Mouse (Mus musculus) urinary bladder, postnatal 36 days (tissue): ENCODE data around the gene Sbk3.

Source experiments
- DNase-seq, 2 experiments: peaks; one replicate each; pipeline ENCODE4 v3.0.0; 2022; ENCODE audit warnings: low spot score in 2 of 2, mixed read lengths in 1 of 2

Gene Sbk3

GRCm38 (mm10) chr7:4993347-4993998 is 22.5 kb upstream of the Sbk3 start:
- no peak for DNase-seq

GRCm38 (mm10) chr7:4988250-4988649 is 17.3 kb upstream of the Sbk3 start:
- no peak for DNase-seq

DNA sequence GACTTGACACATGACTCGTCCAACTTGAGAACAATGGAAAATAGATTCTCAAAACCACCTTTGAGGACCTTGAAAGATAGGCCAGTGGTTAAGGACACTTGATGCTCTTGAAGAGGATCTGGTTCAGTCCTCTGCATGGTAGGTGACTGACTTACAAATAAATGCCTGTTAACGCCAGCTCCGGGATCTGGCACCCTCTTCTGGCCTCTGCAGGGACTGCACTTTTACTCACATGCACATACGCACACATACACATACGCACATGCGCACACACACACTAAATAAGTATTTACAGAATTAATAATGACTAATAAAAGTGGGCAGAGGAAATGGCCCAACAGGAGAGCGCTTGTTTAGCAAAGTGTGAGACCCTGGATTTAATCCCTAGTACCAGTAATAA is 5.9 kb upstream of the Sbk3 start:
- no peak for DNase-seq

- no peak for DNase-seq
Observed at GRCm38 (mm10) chr7:4975455-4975854, 4.5 kb upstream of the Sbk3 start.

GRCm38 (mm10) chr7:4972321-4973047 is 1.5 kb upstream of the Sbk3 start:
- DNase-seq, result peak; percentile 18 to 53

- no peak for DNase-seq
Observed at GRCm38 (mm10) chr7:4971710-4972109, 742 bp upstream of the Sbk3 start.

GRCm38 (mm10) chr7:4964988-4965387 is 6.0 kb downstream of the Sbk3 start:
- DNase-seq, result no peak

DNA sequence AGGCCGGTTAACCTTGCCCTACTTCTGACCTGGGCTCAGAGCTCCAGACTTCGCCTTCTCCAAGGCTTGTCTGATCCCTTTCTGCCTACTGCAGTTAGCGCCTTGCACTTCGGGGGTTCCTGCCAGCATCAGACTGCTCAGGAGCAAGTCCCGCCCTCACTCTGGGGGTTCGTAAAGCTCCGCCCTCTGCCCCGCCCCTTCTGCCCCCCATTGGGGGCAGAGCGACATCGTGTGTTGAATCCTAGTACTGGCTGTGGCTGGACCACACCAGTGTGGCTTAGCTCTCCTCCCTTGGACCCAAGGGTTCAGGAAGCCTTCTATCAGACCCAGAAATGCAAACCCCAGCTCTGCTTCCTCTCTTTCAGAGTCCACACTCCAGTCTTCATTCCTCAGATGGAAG is 6.7 kb downstream of the Sbk3 start, which contains the start of gene Sbk2:
Gene Sbk2 (minus strand): TSS at position 135 of the 400 bp plus-strand sequence.
- DNase-seq, result peak; percentile 67 to 78

- no peak for DNase-seq
Observed at GRCm38 (mm10) chr7:4963527-4963926, 7.4 kb downstream of the Sbk3 start.

DNA sequence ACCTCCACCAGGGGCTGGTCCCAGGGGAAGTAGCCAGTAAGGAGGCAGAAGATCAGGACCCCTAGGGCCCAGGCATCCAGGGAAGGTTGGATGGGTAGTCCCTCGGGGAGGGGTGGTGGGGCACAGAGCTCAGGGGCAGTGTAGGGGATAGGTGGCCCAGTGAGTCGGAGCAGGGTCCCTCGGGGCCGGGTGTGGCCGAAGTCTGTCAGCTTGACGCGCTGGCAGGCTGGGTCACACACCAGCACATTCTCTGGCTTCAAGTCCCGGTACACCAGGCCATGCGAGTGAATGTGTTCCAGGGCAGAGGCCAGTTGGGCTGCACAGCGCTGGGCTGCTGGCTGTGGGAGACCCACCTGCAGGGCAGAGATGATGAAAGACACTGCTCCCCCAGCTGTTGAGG is 13.6 kb downstream of the Sbk3 start:
- DNase-seq, result no peak

DNA sequence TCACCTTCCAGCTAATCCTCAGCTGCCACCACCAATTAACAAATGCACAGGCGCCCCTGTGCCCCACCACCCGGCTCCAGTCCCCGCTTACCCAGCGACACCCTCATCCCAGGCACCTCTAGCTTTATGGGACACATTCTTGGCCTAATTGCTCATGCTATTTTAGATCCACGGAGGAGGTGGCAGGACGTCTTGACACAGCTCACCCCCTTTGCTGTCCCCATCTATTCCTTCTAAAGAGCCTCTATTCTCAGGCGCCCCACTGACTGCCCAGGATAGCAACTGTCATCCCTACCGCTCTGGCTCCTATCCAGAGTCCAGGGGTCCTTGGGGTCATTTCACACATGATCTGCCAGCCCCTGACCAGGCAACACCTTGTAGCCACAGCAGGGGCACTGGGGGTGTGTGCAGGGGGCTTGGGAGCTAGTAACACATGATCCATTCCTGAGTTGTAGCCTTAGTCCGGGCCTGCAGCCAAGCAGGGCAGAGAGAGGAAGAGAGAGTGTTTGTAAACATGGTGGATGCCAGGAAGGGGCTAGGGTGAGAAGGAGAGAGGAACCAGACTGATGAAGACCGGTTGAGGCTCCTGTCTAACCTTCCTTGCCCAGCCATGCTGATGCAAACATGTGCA is 17.0 kb downstream of the Sbk3 start:
- no peak for DNase-seq

DNA sequence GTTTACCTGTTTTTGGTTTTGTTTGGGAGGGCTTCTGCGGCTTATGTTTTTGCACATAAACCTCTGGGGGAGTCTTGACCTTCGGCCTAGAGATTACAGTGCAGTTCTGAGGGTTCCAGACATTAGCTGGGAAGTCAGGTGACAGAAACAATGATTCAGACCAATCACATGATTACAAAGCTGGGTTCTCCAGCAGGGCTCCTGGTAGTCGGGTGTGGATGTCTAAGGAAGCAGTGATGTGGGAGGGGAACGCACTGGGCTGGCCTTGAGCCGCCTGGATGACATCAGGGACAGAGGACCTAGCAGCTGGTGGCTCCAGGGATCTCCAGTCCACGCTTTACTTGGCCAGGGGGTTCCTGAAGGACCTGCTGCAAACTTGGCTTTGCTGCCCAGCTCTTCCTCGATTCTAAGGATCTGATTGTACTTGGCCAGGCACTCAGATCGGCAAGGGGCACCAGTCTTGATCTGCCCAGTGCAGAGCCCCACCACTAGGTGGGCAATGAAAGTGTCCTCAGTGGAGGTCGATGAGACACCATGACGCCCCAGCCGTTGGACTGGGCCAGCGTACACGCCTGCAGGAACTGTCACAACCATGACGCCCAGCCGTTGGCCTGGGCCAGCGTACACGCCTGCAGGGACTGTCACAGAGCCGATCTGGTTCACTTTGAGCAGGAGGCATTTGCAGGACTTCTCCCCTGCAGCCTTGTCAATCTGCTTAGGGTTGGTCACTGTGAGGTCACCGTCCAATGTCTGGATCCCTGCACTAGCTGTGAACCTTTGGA is 20.2 kb downstream of the Sbk3 start:
- no peak for DNase-seq

- no peak for DNase-seq
Observed at GRCm38 (mm10) chr7:4948386-4948785, 22.6 kb downstream of the Sbk3 start.

- DNase-seq, result peak; percentile 40 to 70
Observed at GRCm38 (mm10) chr7:4947855-4948254, 23.1 kb downstream of the Sbk3 start.

DNA sequence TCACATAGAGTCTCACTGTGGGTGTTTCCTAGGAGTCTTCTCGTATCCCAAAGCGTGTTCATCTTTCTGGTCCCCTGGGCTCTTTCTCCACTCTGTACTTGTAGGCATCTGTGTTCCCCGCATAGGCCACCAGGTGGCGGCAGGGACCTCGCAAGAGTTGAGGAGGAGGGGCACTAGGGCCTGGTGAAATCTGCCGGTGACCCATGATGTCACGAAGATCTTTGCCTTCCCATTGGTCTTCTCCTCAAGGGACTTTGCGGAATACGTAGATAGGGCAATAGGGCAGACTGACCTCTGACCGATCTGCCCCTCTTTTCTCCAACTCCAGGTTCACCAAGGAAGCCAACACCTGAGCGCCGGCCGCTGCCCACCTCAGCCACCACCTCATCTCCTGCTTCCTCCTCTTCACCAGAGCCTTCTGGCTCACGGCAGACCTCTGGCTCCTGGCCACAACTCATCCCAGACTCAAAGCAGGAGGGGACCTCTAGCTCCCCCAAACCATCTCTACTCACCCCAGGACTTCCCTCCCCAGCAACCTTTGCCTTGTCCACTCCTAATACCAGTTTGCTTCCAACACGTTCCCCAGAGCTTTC is 27.6 kb downstream of the Sbk3 start:
- DNase-seq, result peak; percentile 92 to 94

- DNase-seq, result no peak
Observed at GRCm38 (mm10) chr7:4942673-4943072, 28.3 kb downstream of the Sbk3 start.

- peak; percentile 70 to 81 for DNase-seq
Observed at GRCm38 (mm10) chr7:4940068-4940479, 30.9 kb downstream of the Sbk3 start.

DNA sequence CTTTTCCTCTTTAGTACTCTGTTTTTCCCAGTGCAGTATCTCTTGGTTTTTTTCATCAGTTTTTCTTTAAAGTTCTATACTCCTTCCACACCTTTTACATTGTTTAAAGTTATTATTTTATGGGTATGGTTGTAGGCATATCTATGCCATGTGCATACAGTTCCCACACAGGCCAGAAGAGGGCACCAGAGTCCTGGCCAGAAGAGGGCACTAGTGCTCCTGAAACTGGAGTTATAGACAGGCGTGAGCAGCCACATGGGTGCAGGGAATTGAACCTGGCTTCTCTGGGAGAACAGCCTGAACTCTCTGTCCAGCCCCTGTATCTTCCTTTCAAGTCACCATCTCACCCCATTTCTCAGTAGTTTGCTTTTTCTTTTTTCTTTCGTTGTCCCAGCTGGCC is 32.5 kb downstream of the Sbk3 start:
- peak; percentile 59 to 65 for DNase-seq

DNA sequence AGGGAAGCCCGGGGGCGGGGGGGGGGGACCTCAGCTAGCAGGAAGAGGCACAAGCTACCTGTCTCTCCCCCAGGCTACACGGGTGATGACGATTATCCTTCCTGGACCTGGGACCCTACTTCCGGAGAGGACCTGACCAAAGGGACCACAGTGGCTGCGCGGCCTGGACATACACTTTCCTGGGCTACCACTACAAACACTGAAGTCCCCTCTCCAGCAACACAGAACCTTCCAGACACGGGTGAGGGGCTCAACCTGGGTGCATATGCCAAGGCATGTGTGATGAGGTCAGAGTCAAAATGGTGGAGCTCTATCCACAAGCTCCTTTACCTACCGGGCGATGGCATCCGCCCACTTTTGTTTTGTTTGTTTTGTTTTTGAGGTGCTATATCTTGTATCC is 33.6 kb downstream of the Sbk3 start:
- no peak for DNase-seq

DNA sequence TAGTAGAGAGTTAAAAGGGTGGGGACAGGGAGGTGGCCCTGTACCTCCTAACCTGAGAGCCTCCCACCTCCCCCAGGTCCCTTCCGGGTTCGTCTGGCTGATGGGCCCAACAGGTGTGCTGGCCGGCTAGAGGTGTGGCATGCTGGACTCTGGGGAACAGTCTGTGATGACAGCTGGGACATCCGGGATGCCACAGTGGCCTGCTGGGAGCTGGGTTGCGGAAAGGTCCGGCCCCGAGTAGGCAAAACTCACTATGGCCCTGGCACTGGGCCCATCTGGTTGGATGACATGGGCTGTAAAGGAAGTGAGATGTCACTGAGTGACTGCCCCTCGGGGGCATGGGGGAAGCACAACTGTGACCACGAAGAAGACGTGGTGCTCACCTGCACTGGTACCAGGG is 34.1 kb downstream of the Sbk3 start:
- DNase-seq, result no peak

DNA sequence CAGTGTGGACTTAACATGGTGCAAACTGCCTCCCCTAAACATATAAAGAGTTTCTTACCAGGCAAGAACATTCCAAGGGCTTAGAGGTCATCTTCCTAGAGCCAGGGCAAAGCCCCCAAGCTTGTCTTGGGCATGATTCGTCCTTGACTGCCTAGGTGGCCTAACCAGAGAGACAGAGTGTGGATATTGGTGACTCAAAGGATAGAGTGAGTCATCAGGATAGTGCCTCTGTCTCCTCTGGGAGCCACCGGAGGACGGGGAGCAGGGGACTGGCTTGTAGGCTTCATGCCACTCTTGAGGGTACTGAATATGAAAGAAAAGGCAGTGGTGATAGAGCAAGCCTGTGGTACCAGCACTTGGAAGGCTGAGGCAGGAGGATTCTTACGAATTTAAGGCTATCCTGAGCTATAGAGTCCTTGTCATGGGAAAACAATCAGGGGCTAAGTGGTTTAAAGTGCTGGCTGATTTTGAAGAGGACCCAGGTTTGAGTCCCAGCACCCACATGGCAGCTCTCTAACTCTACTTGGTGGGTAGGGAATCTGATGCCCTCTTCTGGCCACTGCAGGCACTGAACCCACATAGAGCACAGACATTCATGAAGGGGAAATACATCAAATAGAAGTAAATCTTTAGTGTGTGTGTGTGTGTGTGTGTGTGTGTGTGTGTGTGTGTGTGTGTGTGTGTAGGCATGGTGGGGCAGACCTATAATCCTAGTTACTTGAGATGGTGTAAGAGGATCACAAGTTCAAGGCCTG is 36.6 kb downstream of the Sbk3 start:
- no peak for DNase-seq
